Mouse (Mus musculus) limb, embryonic 11.5 days (tissue): Measurements from ENCODE around the gene Timm23. TPM values are rescaled to one million over a fixed set of nuclear protein-coding genes. Genes with fewer than 3 reads are reported as not detected.
"Not testable (repeated sequence)": the region's sequence is repeated elsewhere in the genome, so short reads cannot be mapped to it uniquely, and the experiment has no call there.

Experiments
- ATAC-seq: fragments of 200-750 bp; cut with Nextera tagmentation; 2 replicates; pipeline ENCODE4 v1.8.0; 2017; ENCODE audit warnings: low read depth; ENCODE audit not compliant: insufficient number of reproducible peaks, low FRiP score, low TSS enrichment
- DNase-seq: peaks from one replicate; pipeline ENCODE4 v3.0.0-alpha.2; 2015; ENCODE audit warnings: low spot score
- H3K27ac ChIP-seq: fragments of 300-500 bp; sonication (generic); replicated peaks from 2 replicates; pipeline ENCODE4 v1.5.1; 2014; ENCODE audit warnings: low read depth, mild to moderate bottlenecking, low read length
- H3K27me3 ChIP-seq: fragments of 300-500 bp; sonication (generic); 2 replicates; pipeline ENCODE4 v1.6.1; 2014; ENCODE audit warnings: mild to moderate bottlenecking, low read length, mixed read lengths; ENCODE audit not compliant: control insufficient read depth, insufficient read depth
- H3K36me3 ChIP-seq: fragments of 300-500 bp; sonication (generic); 2 replicates; pipeline ENCODE4 v1.6.1; 2014; ENCODE audit warnings: mild to moderate bottlenecking, low read length, moderate library complexity, mixed read lengths; ENCODE audit not compliant: control insufficient read depth, insufficient read depth
- H3K4me1 ChIP-seq: fragments of 300-500 bp; sonication (generic); 2 replicates; pipeline ENCODE4 v1.6.1; 2014; ENCODE audit warnings: low read length, mixed read lengths; ENCODE audit not compliant: control insufficient read depth, insufficient read depth
- H3K4me2 ChIP-seq: fragments of 300-500 bp; sonication (generic); 2 replicates; pipeline ENCODE4 v1.6.1; 2014; ENCODE audit warnings: low read depth, mild to moderate bottlenecking, moderate library complexity; ENCODE audit not compliant: severe bottlenecking
- H3K4me3 ChIP-seq: fragments of 300-500 bp; sonication (generic); 2 replicates; pipeline ENCODE4 v1.5.1; 2014; ENCODE audit warnings: low read depth, low read length
- H3K9ac ChIP-seq: fragments of 300-500 bp; sonication (generic); 2 replicates; pipeline ENCODE4 v1.6.1; 2014; ENCODE audit warnings: mild to moderate bottlenecking, low read length
- H3K9me3 ChIP-seq: fragments of 300-500 bp; sonication (generic); 2 replicates; pipeline ENCODE4 v1.6.1; 2016; ENCODE audit warnings: low read length; ENCODE audit not compliant: control insufficient read depth
- WGBS: fragments of 180-500 bp; shearing (Covaris S2); extraction: QIAGEN DNeasy Blood & Tissue Kit; methylation state at CpG from one replicate; pipeline ENCODE4 v1.1.7; 2014; 5-methylcytosine and 5-hydroxymethylcytosine counted together
- polyA plus RNA-seq: library from polyadenylated mRNA; unstranded; fragments of >200 nt; fragmentation: Nextera tagmentation; extraction: Ambion mirVana; gene quantifications from 2 replicates; pipeline ENCODE4 v1.2.1, GENCODE M21; 2014

Gene Timm23
- polyA plus RNA-seq, 1 experiment from 2014 or later = 333 TPM

DNA sequence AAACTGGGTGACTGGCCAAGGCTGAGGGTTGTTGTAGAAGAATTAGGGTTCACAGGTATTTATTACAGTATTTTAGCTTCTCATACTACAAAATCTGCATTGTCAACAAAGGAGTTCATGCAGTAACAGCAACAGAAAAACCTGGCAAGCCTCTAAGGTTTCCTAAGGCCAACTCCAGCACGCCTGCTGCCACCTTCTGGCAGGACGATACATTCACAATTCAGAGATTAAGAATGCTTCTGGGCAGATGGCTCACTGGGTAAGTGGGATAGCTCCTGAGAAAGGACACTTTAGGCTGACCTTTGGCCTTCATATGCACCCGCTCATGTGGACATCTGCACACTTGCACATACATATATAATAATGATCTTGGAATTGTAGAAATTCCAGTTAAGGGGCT is 9.3 kb downstream of the Timm23 start:
- H3K9me3 ChIP-seq = no peaks in the 10 kb centered on the region
- peak; percentile 51 for DNase-seq
- H3K4me3 ChIP-seq = no peak overlapping the region
- no peak overlapping the region for H3K4me2 ChIP-seq
- no peak overlapping the region for H3K9ac ChIP-seq
- peaks cover 19% of the 10 kb centered on the region; the same call in 1 of the 2 replicates for H3K36me3 ChIP-seq
- no peaks in the 10 kb centered on the region for H3K4me1 ChIP-seq
- no peak for ATAC-seq
- H3K27ac ChIP-seq = no peak overlapping the region
- H3K27me3 ChIP-seq = no peaks in the 10 kb centered on the region
- WGBS = 63% methylated on average over 3 of the region's 3 CpGs

DNA sequence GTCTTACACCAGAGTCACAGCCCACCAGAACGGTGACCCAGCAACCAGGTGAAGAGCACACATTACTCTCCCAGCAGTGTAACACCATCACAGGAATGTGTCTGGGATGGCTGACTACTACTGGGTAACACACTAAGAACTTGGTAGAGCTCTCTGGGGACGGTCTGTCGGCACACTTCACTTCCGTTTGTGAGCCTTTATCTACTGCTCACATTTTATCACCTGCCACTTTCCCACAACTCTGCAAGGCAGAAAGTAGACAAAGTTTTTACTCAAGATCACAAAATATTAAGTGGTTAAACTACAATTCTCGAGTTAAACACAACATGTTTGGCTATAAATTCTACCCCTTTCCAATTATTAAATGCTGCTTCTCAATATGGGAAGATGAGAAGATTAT is 9.8 kb downstream of the Timm23 start:
- no peak for ATAC-seq
- peaks cover 17% of the 10 kb centered on the region; the same call in 1 of the 2 replicates for H3K36me3 ChIP-seq
- H3K9ac ChIP-seq = no peak overlapping the region
- 97% methylated on average over 5 of the region's 5 CpGs for WGBS
- no peak overlapping the region for H3K4me3 ChIP-seq
- DNase-seq = no peak
- no peak overlapping the region for H3K27ac ChIP-seq
- H3K4me1 ChIP-seq = no peaks in the 10 kb centered on the region
- no peaks in the 10 kb centered on the region for H3K9me3 ChIP-seq
- H3K4me2 ChIP-seq = no peak overlapping the region
- no peaks in the 10 kb centered on the region for H3K27me3 ChIP-seq

DNA sequence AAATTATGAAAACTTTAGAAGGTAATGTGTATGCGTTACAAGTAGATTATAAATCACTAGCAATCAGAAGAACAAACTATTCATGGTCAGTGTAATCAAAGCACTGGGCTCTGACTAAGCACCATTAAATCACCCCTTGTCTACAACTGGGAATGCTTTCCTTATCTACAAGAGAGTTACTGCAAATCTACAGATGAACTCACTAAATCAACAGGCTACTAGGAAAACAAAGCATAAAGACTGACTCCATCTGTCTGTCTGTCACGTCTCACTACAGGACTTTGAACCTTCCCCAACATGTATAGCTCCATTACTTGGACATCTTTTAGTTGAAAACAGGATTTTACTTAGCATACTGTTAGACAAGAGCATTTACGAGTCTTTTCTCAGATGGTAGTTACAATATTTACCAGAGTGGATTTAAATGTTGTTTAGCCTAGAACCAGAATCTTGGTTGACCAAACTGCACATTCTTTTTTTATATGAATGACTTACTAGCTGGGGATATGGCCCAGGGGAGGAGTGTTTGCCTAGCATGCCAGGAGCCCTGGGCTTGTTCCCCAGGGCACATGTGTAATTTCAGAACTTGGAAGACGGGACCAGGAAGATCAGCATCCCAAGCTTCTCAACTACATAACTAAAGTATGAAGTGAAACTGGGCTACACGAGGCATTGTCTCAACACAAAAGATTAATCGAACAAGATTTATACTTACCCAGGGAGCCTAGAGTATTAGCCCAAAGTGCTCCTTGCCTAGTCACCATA is 10.9 kb downstream of the Timm23 start:
- WGBS = 93% methylated on average over 6 of the region's 6 CpGs
- no peaks in the 10 kb centered on the region for H3K27me3 ChIP-seq

DNA sequence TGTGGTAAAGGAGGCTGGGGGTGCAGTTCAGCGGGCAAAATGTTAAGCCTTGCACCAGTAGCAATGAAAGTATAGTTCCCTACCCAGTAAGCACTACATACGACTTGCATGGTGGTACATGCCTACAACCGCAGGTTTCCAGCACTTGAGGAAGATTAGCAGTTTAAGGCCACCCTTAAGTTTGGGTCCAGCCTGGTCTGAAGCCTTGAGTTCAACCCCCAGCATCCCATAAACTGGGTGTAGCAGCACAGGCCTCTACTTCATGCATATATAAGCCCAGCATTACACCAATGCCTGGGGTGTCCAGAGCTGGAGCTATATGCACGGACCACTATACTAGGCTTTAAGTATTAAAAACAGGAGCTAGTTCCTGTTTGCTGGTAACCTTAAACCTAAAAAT is 17.9 kb downstream of the Timm23 start:
- Histone ChIP-seq H3K9me3 (no peaks in the 10 kb centered on the region), H3K4me3 (no peak overlapping the region), H3K36me3 (peaks cover 21% of the 10 kb centered on the region), H3K9ac (no peak overlapping the region), H3K27me3 (no peaks in the 10 kb centered on the region), H3K4me2 (no peak overlapping the region), H3K4me1 (no peaks in the 10 kb centered on the region), H3K27ac (no peak overlapping the region)
- no peak for DNase-seq
- 93% methylated on average over 4 of the region's 4 CpGs for WGBS
- no peak for ATAC-seq

More for the DNA sequence above, 10.9 kb downstream of the Timm23 start:
- Histone ChIP-seq H3K4me2 (no peak overlapping the region), H3K9me3 (no peaks in the 10 kb centered on the region), H3K9ac (no peak overlapping the region), H3K4me3 (no peak overlapping the region), H3K36me3 (peaks cover 14% of the 10 kb centered on the region; the same call in 1 of the 2 replicates), H3K4me1 (no peaks in the 10 kb centered on the region), H3K27ac (no peak overlapping the region)
- no peak for DNase-seq
- ATAC-seq = no peak

DNA sequence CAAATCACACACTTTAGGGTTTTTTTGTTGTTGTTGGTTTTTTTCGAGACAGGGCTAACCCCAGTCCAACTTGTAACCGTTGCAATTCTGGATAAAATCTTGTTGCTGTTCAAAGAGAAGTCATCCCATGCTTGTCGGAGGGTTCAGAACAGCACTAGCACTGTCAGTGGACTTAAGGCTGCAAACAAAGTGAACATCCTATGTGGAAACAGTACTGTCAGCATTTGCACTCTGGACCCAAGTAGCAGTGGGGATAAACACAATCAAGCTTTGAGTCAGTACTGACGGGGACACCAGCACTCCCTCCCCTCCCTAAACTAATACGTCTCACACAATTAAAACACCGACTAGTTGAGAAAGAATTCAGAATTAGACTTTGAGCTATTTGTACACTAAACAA is 20.8 kb downstream of the Timm23 start:
- Histone ChIP-seq H3K9ac (no peak overlapping the region), H3K27ac (no peak overlapping the region), H3K4me1 (no peaks in the 10 kb centered on the region), H3K4me2 (no peak overlapping the region), H3K9me3 (no peaks in the 10 kb centered on the region), H3K36me3 (peaks cover 15% of the 10 kb centered on the region), H3K4me3 (no peak overlapping the region), H3K27me3 (no peaks in the 10 kb centered on the region)
- no peak for ATAC-seq
- 90% methylated on average over 6 of the region's 6 CpGs for WGBS
- DNase-seq = no peak

- no peak for ATAC-seq
- no peak overlapping the region for H3K9ac ChIP-seq
- H3K27me3 ChIP-seq = no peaks in the 10 kb centered on the region
- peaks cover 15% of the 10 kb centered on the region for H3K36me3 ChIP-seq
- H3K4me3 ChIP-seq = no peak overlapping the region
- WGBS = 91% methylated on average over 10 of the region's 10 CpGs
- no peaks in the 10 kb centered on the region for H3K4me1 ChIP-seq
- H3K4me2 ChIP-seq = no peak overlapping the region
- no peaks in the 10 kb centered on the region for H3K9me3 ChIP-seq
- DNase-seq = no peak
- H3K27ac ChIP-seq = no peak overlapping the region
Measured at GRCm38 (mm10) chr14:32179393-32180195, 22.1 kb downstream of the Timm23 start.

GRCm38 (mm10) chr14:32176590-32176989 is 25.1 kb downstream of the Timm23 start:
- not testable (repeated sequence) for H3K27me3 ChIP-seq, H3K9ac ChIP-seq, ATAC-seq, H3K4me3 ChIP-seq, H3K4me2 ChIP-seq, H3K4me1 ChIP-seq, H3K27ac ChIP-seq, DNase-seq, H3K9me3 ChIP-seq
- peaks cover 14% of the 10 kb centered on the region for H3K36me3 ChIP-seq
- WGBS = 94% methylated on average over 4 of the region's 5 CpGs

DNA sequence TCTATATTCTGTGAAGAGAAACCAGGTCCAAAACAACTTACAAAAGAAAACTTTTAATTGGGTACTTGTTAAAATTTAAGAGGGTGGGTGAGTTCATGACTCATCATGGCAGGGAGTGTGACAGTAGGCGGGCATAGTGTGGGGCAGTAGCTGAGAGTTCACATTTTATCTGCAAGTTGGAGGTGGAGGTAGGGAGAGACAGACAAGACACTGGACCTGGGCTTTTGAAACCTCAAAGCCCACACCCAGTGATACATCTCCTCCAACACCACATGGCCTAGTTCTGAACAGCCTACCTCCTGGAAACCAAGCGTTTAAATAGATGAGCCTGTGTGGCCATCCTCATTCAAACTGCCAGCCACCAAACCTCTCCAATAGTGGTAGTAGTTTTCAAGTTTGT is 26.4 kb downstream of the Timm23 start:
- 84% methylated on average over 2 of the region's 2 CpGs for WGBS
- H3K9ac ChIP-seq = no peak overlapping the region
- H3K4me2 ChIP-seq = no peak overlapping the region
- no peaks in the 10 kb centered on the region for H3K27me3 ChIP-seq
- H3K36me3 ChIP-seq = peaks cover 8% of the 10 kb centered on the region; the same call in 1 of the 2 replicates
- no peak overlapping the region for H3K4me3 ChIP-seq
- no peak overlapping the region for H3K27ac ChIP-seq
- H3K4me1 ChIP-seq = no peaks in the 10 kb centered on the region
- ATAC-seq (no peak), DNase-seq (no peak)
- no peaks in the 10 kb centered on the region for H3K9me3 ChIP-seq
